Mouse (Mus musculus): ENCODE results near the gene Gsdma3. TPM values are rescaled to one million over a fixed set of nuclear protein-coding genes. Genes with fewer than 3 reads are reported as not detected.

Gene Gsdma3
- total and polyA plus RNA-seq, 3 experiments, result not detected

- peak; percentile 43; the same call in 1 of the 2 replicates for TF ChIP-seq NRF1 (IDR thresholded peaks at IDR 0.05; ENCODE audit: insufficient read depth, low read depth, low read length, poor library complexity, severe bottlenecking)
- TF ChIP-seq RAD21 (IDR thresholded peaks at IDR 0.05; ENCODE audit: low read depth, low read length), result no peak
- no peak for TF ChIP-seq POLR2AphosphoS5 (IDR thresholded peaks at IDR 0.05; ENCODE audit: borderline replicate concordance, low read depth, low read length)
- TF ChIP-seq CTCF (IDR thresholded peaks at IDR 0.05 in 2 of 3, conservative IDR thresholded peaks at IDR 0.05 in 1 of 3; ENCODE audit: control insufficient read depth in 1 of 3, insufficient read depth in 1 of 3, low read depth in 2 of 3, low read length in 3 of 3, poor library complexity in 1 of 3, severe bottlenecking in 1 of 3), result no peak
- TF ChIP-seq USF1 (IDR thresholded peaks at IDR 0.05; ENCODE audit: low read depth, low read length), result peak; percentile 79
- no peak; the same call in 1 of the 2 replicates for TF ChIP-seq MYB (IDR thresholded peaks at IDR 0.05; ENCODE audit: low read depth, low read length)
- peak; percentile 75 for TF ChIP-seq ZMIZ1 (IDR thresholded peaks at IDR 0.05; ENCODE audit: low read depth, low read length)
- TF ChIP-seq EP300 (IDR thresholded peaks at IDR 0.05; ENCODE audit: low read depth in 1 of 2, low read length in 2 of 2), result peak in 1 of 2 experiments; percentile 44; a peak in 1 of 4 replicates
- TF ChIP-seq ELF1 (IDR thresholded peaks at IDR 0.05; ENCODE audit: low read depth, low read length), result peak; percentile 69
- no peak; the same call in 1 of the 2 replicates for TF ChIP-seq MEF2A (IDR thresholded peaks at IDR 0.05; ENCODE audit: extremely low read depth, insufficient replicate concordance, low read depth, low read length, poor library complexity, severe bottlenecking)
- peak; percentile 43; the same call in 1 of the 2 replicates for TF ChIP-seq TBP (IDR thresholded peaks at IDR 0.05; ENCODE audit: low read depth, low read length)
- peak; percentile 32; the same call in 1 of the 2 replicates for TF ChIP-seq ZNF384 (IDR thresholded peaks at IDR 0.05; ENCODE audit: low read depth, low read length)
- peak; percentile 16; the same call in 1 of the 2 replicates for TF ChIP-seq TAL1 (IDR thresholded peaks at IDR 0.05; ENCODE audit: low read length)
- TF ChIP-seq NELFE (IDR thresholded peaks at IDR 0.05; ENCODE audit: low read depth, low read length), result peak; percentile 86
- TF ChIP-seq HCFC1 (IDR thresholded peaks at IDR 0.05; ENCODE audit: low read depth, low read length), result peak; percentile 100
- TF ChIP-seq MAFK (IDR thresholded peaks at IDR 0.05; ENCODE audit: borderline replicate concordance, low read depth, low read length), result no peak
- peak; percentile 31; the same call in 1 of the 2 replicates for TF ChIP-seq GATA1 (IDR thresholded peaks at IDR 0.05; ENCODE audit: low read depth, low read length)
- TF ChIP-seq BHLHE40 (IDR thresholded peaks at IDR 0.05; ENCODE audit: borderline replicate concordance, low read depth, low read length), result peak; percentile 50
- TF ChIP-seq ZKSCAN1 (IDR thresholded peaks at IDR 0.05; ENCODE audit: low read depth, low read length), result no peak
- peak; percentile 92 for TF ChIP-seq MAZ (IDR thresholded peaks at IDR 0.05; ENCODE audit: low read depth, low read length)
- TF ChIP-seq E2F4 (IDR thresholded peaks at IDR 0.05; ENCODE audit: borderline replicate concordance, low read depth, low read length), result no peak
These were observed 39.1 kb upstream of the Gsdma3 start, which contains the start of gene Ormdl3 (continued) for GRCm38 (mm10) chr11:98586892-98587563.

All from MEL (cell line).